Mouse (Mus musculus) ovary, adult 18-20 months (tissue): ENCODE data around the gene S100a2.
A peak's percentile ranks its signal among the peaks of the same experiment; 100 is the strongest.

Source experiments
- DNase-seq: peaks from one replicate; pipeline ENCODE4 v3.0.0; 2022; ENCODE audit warnings: low spot score, mixed read lengths

Gene S100a2

GRCm38 (mm10) chr3:90589947-90590346 lies at the start of gene S100a2:
S100a2 (plus strand) TSS chr3:90590247.
- DNase-seq = no peak

DNA sequence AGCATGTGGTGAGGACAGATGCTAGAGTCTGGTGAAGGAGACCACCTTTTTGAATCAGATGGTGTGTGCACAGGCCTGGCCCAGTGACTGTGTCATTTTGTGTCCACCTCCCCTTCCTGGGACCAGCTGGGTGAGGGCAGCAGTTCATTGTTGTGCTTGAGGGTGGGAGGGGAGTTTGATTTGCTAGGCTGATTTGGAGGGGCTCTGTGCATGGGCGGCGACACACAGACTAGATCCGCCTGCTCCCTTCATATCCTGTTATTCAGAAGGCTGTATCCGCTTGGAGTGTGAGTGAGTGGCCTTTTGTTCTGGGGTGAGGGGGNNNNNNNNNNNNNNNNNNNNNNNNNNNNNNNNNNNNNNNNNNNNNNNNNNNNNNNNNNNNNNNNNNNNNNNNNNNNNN lies 49.1 kb upstream of the S100a2 start:
- DNase-seq = no peak

DNA sequence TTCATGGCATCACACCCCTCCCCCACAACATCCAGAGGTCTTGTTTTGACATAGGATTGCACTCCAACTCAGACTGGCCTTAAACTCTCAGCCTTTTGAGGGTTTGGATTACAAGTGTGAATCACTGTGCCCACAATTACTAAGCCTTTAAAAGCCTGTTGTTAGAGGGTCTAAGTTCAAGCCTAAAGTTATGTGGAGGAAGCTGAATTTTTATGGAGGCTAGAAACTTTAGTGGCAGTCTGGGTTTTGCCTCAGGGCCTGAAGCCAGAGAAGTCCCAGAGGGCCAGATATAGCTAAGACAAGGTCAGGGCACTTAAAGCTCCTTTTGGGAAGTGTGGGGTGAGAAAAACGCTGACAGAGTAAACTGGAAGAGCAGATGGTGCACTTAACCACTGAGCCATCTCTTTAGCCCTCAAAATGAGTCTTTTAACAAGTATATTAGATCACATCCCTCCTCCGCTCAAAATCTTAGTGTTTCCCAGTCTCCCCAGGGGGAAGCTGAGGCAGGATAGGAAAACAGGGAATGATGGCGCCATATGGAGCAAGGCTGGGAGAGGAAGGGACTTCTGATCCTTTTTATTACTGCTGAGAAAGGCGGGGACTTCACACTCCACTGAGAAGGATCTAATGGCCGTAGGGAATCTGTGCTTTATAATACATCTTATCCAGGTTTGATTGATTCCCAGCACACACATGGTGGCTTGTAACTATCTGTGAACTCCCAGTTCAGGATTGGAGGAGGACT lies 40.2 kb upstream of the S100a2 start:
- DNase-seq = no peak

GRCm38 (mm10) chr3:90550421-90550790 lies 39.6 kb upstream of the S100a2 start:
- DNase-seq = no peak

GRCm38 (mm10) chr3:90552231-90552630 lies 37.8 kb upstream of the S100a2 start:
- DNase-seq = no peak

- DNase-seq = no peak
These were observed 34.1 kb upstream of the S100a2 start for GRCm38 (mm10) chr3:90555954-90556353.

GRCm38 (mm10) chr3:90560008-90560628 lies 29.9 kb upstream of the S100a2 start, which contains the start of gene S100a3:
S100a3 (plus strand) TSS chr3:90560578.
- DNase-seq = no peak

GRCm38 (mm10) chr3:90574691-90575090 lies 15.4 kb upstream of the S100a2 start:
- DNase-seq = no peak

GRCm38 (mm10) chr3:90575320-90575719 lies 14.7 kb upstream of the S100a2 start:
- no peak for DNase-seq

GRCm38 (mm10) chr3:90576351-90577001 lies 13.6 kb upstream of the S100a2 start:
- DNase-seq = no peak

- DNase-seq = no peak
These were observed 10.6 kb upstream of the S100a2 start for GRCm38 (mm10) chr3:90579433-90579832.

- no peak for DNase-seq
These were observed 8.9 kb upstream of the S100a2 start for GRCm38 (mm10) chr3:90581141-90581540.

- no peak for DNase-seq
These were observed 7.9 kb upstream of the S100a2 start for GRCm38 (mm10) chr3:90582156-90582555.

DNA sequence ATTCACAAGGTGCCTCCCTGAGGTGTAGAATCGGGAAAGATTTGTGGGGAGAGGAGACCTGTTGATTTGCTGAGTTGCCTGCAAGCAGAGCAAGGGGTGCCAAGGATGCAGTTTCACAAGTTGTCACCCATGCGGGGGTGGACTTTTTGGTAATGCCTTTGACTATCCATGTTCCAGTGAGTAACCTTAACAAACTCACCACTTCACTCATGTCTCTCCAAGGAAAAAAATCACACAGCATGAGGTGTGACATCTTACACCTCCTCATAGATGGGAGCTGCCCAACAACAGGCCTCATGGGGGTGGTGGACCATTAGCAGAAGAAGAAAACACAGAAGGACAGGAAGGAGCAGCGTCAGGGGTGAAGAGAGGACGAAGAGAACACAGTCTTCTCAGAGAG lies 7.5 kb upstream of the S100a2 start:
- DNase-seq = no peak

DNA sequence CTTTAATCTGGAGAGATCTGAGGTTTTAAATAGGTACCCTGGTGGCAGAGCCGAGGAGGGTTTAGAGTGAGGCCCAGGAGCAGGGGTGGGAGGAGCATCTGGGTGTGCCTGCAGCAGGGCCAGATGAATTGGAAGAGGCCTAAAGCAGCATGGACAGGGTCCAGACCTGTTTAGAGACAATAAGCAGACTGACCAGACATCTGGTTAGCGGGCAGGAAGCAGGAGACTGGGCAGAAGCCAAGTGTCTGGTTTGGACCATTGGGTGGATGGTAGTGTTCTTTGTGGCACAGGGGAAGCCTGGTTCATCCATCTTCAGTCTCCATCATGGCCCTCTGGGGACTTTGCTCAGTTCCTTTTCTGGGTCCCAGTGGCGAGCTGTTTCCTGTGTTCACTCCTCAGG lies 6.2 kb upstream of the S100a2 start:
- no peak for DNase-seq

DNA sequence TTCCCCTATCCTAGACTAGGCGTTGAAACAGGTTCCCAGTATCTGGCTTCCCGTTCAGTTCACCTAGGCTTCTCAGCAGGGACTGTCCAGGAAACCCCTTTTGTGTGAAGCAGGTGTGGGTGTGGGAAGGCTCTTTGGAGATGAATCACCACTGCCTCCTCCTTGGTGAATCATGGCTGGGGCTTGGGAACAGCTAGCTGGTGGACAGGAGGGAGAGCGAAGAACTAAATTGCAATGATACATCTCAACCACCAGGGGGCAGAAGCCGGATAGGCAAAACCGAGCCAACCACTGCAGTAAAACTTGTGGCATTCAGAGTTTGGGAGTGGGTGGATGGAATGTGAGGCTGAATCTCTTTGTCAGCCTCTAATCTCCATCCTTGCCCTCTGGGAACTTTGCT lies 4.5 kb upstream of the S100a2 start:
- peak; percentile 44 for DNase-seq

DNA sequence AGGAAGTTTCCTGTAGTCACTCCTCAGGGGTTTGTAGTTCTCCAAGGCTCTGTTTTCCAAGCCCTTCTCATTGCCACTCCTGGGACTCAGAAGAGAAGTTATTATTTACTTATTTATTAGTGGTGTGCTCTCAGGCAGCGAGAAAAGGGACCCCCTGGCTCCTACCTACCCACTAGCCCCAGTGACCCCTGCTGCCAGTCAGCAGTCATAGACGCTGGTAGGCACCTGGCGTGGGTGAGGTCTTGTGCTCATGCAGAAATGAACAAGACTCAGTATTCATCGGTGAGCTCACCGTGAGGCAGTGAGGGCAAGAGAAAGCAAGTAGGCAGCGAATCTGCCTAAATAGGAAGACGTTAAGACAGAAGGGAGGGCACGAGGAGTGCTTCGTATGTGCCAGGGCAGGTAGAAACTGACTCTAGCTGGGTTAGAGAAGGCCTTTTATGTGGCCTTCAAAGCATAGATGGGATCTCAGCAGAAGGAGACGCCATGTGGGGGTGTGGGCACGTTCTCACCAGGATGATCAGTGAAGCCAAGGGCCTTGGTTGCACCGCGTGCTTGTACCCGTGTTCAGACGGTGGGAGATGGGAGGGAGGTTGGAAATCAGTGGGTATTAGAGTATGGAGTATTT lies 3.9 kb upstream of the S100a2 start:
- no peak for DNase-seq

DNA sequence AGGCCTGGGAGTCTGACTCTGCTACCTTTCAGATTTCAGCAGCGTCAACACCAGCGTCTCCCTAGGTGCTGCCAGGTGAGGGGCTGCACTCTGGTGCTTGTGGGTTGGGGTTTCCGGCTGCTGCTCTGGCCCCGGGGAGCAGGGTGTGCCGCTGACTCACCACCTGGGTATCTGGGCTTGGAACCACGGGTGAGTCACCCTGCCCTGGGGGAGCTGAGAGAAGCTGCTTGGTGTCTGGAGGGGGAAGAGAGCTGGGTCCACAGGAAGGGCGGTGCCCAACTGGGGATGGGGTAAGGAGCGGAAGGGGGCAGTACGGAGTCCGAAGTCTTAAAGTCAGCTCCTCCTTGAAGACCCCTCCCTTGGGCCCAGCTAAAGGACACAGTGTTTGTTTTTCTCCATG lies 3.1 kb upstream of the S100a2 start:
- peak; percentile 76 for DNase-seq

DNA sequence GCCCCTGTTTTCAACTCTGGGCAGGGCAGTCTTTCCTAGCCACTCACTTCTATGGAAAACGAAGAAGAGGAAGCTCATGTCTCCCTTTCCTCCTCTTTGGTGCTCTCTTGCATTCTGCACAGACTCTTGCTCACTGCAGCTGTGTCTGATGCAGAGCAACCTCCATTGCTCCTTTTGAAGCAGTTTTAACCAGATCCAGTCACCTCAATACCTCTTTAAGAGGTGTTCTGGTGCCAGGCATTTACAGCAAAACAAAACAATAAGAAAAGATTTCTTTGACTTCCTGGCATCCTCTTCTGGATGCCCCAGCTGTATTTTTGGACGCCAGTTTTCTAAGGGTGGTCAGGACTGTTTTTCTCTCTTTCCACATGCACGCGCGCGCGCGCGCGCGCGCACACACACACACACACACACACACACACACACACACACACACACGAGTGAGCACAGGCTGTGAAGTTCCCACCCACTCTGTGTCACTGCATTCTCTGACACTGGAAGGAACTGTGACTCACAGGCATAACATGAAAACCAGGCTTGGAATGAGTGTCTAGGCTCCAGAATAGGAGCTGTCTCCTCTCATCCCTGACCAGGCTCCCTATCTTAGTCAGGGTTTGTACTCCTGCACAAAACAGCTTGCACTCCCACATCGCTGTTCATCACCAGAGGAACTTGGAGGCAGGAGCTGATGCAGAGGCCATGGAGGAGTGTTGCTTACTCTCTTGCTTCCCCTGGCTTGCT lies 2.5 kb upstream of the S100a2 start:
- DNase-seq = no peak

- DNase-seq = no peak
These were observed 657 bp upstream of the S100a2 start for GRCm38 (mm10) chr3:90589390-90589789.

DNA sequence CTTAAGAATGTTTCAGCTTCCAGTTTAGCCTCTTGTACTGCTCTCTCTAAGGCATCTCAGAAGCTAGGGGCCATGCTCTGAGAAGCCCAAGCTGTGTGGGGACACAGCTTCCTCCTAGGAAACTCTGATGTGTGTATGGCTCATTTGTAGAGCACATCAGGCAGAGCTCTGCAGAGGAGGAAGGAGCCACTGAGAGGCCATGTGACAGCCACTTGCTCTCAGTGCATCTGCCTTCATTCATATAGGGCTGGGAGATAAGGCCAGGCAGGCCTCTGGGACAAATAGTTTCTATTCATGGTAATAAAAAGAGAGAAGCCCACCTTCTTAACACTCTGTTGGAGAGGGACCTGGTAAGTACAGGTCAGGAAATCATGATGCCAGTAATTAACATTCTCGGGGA lies 4.4 kb downstream of the S100a2 start:
- DNase-seq = no peak

DNA sequence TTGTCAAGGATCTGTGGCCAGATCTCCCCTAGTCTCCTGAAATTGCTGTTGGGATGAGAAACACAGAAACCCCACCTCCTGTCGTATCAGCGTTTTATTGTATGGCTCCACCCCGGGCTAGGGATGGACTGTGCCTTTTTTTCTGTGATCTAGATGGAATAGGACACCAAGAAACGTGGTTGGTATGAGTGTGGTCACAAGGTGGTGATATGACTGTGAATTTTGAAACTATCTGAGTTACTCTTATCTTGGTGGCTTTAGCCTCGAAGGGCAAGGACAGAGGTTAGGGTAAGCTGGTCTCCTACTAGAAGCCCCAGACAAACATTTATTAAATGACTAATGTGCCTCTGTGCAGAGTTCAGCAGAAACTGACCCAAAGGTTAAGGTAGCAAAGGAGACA lies 5.5 kb downstream of the S100a2 start:
- no peak for DNase-seq
